Mouse (Mus musculus): ENCODE measurements around the gene Olfr142. TPM values are rescaled to one million over a fixed set of nuclear protein-coding genes. Genes with fewer than 3 reads are reported as not detected.
"Not testable (repeated sequence)": the region's sequence is repeated elsewhere in the genome, so short reads cannot be mapped to it uniquely, and the experiment has no call there.

Gene Olfr142
- polyA plus RNA-seq (2012; rRNA removed) = not detected in 2 replicates
- not detected in 2 replicates for polyA plus RNA-seq (2014; fragmentation: Nextera tagmentation; extraction: Ambion mirVana)

DNA sequence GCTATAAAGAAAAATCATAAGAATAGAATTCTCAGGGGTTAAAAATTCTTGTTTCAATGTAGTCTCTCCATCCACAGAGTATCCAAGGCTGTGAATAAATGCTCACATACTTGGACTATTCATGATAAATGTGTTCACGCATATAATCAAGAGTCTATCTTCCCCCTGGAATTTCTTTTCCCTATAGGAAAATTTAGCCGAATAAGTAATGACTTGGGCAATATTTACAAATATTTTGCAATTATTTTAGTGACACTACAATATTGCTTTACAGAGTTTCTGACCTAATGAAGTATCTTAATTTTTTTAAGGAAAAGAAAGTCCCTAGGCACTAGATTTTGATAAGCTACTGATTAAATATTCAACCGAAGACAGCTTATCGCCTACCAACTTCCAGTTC, at the start of gene Olfr142:
Gene Olfr142, minus strand, starts transcription at position 101 of the 400 bp plus-strand sequence.
- no peak within 1 kb of the TSS for H3K9ac ChIP-seq (replicated peaks)
- no peaks in the 10 kb centered on the region for H3K9me3 ChIP-seq (ENCODE audit: control insufficient read depth, low read length)
- no peaks in the 10 kb centered on the region for H3K4me1 ChIP-seq (replicated peaks; ENCODE audit: control insufficient read depth in 2 of 2, insufficient read depth in 2 of 2, low read length in 1 of 2)
- no peaks in the 10 kb centered on the region for H3K36me3 ChIP-seq (replicated peaks; ENCODE audit: control insufficient read depth, insufficient read depth, low read depth)
- H3K27ac ChIP-seq = no peak within 1 kb of the TSS
- ATAC-seq (ENCODE audit: insufficient read depth) (no peak), DNase-seq (ENCODE audit: low read depth in 3 of 3, low spot score in 3 of 3) (no peak)
- 69% methylated on average over 4 of the region's 4 CpGs for WGBS (ENCODE audit: insufficient replicate concordance)
- no peaks in the 10 kb centered on the region for H3K27me3 ChIP-seq (ENCODE audit: control insufficient read depth, insufficient read depth, low read length)
- no peak for TF ChIP-seq EP300 (IDR thresholded peaks at IDR 0.05; ENCODE audit: low read depth)
- no peak for TF ChIP-seq CTCF (IDR thresholded peaks at IDR 0.05; ENCODE audit: low read depth)
- H3K4me3 ChIP-seq (ENCODE audit: insufficient read depth in 1 of 2, low read depth in 2 of 2, low read length in 2 of 2) = no peak within 1 kb of the TSS
- no peak within 1 kb of the TSS for H3K4me2 ChIP-seq (ENCODE audit: low read depth)

DNA sequence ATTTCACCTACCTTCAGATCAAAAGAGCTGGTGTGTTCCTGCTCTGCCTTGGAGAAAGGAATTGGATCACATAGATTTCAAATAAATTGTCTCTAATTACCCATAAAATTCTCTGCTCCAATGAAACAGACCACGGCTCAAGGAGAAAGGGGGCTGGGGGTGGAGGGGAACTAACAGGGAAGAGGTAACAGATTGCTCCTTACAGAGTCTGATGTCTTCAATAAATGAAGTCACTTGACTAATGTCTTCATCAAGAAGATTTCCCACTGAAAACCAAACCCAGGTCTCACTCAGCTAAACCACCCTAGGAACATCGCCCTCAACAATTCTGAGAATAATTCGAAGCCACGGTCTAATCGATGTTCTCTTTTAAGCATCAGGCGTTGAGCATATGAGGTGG, 35.3 kb upstream of the Olfr142 start, which contains the start of gene Olfr1272:
Gene Olfr1272, minus strand, starts transcription at position 101 of the 400 bp plus-strand sequence.
- Histone ChIP-seq H3K4me3 (ENCODE audit: insufficient read depth in 1 of 2, low read depth in 2 of 2, low read length in 2 of 2) (no peak within 1 kb of the TSS), H3K4me2 (ENCODE audit: low read depth) (no peak within 1 kb of the TSS), H3K27ac (no peak within 1 kb of the TSS), H3K9ac (replicated peaks) (no peak within 1 kb of the TSS), H3K36me3 (replicated peaks; ENCODE audit: control insufficient read depth, insufficient read depth, low read depth) (no peaks in the 10 kb centered on the region), H3K27me3 (ENCODE audit: control insufficient read depth, insufficient read depth, low read length) (no peaks in the 10 kb centered on the region), H3K9me3 (ENCODE audit: control insufficient read depth, low read length) (no peaks in the 10 kb centered on the region), H3K4me1 (replicated peaks; ENCODE audit: control insufficient read depth in 2 of 2, insufficient read depth in 2 of 2, low read length in 1 of 2) (no peaks in the 10 kb centered on the region)
- DNase-seq (ENCODE audit: low read depth in 3 of 3, low spot score in 3 of 3) (no peak), ATAC-seq (ENCODE audit: insufficient read depth) (no peak)
- WGBS (ENCODE audit: insufficient replicate concordance) = 72% methylated on average over 6 of the region's 6 CpGs
- TF ChIP-seq CTCF (IDR thresholded peaks at IDR 0.05; ENCODE audit: low read depth) (no peak), EP300 (IDR thresholded peaks at IDR 0.05; ENCODE audit: low read depth) (no peak)

DNA sequence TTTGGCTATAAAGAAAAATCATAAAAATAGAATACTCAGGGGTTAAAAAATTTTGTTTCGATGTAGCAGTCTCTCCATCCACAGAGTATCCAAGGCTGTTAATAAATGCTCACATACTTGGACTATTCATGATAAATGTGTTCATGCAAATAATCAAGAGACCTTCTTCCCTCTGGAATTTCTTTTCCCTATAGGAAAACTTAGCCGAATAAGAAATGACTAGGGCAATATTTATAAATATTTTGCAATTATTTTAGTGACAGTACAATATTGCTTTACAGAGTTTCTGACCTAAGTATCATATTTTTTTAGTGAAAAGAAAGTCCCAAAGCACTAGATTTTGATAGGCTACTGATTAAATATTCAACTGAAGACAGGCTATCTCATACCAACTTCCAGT, 13.5 kb upstream of the Olfr142 start, which contains the start of gene Olfr1271:
Gene Olfr1271, minus strand, starts transcription at position 101 of the 400 bp plus-strand sequence.
- Histone ChIP-seq H3K4me1 (replicated peaks; ENCODE audit: control insufficient read depth in 2 of 2, insufficient read depth in 2 of 2, low read length in 1 of 2) (no peaks in the 10 kb centered on the region), H3K9ac (replicated peaks) (no peak within 1 kb of the TSS), H3K4me2 (ENCODE audit: low read depth) (no peak within 1 kb of the TSS), H3K36me3 (replicated peaks; ENCODE audit: control insufficient read depth, insufficient read depth, low read depth) (no peaks in the 10 kb centered on the region), H3K9me3 (ENCODE audit: control insufficient read depth, low read length) (no peaks in the 10 kb centered on the region), H3K27me3 (ENCODE audit: control insufficient read depth, insufficient read depth, low read length) (no peaks in the 10 kb centered on the region), H3K27ac (no peak within 1 kb of the TSS), H3K4me3 (ENCODE audit: insufficient read depth in 1 of 2, low read depth in 2 of 2, low read length in 2 of 2) (no peak within 1 kb of the TSS)
- no peak for ATAC-seq (ENCODE audit: insufficient read depth)
- TF ChIP-seq EP300 (IDR thresholded peaks at IDR 0.05; ENCODE audit: low read depth) (no peak), CTCF (IDR thresholded peaks at IDR 0.05; ENCODE audit: low read depth) (no peak)
- WGBS (ENCODE audit: insufficient replicate concordance) = 61% methylated on average over 2 of the region's 2 CpGs
- DNase-seq (ENCODE audit: low read depth in 3 of 3, low spot score in 3 of 3) = no peak

DNA sequence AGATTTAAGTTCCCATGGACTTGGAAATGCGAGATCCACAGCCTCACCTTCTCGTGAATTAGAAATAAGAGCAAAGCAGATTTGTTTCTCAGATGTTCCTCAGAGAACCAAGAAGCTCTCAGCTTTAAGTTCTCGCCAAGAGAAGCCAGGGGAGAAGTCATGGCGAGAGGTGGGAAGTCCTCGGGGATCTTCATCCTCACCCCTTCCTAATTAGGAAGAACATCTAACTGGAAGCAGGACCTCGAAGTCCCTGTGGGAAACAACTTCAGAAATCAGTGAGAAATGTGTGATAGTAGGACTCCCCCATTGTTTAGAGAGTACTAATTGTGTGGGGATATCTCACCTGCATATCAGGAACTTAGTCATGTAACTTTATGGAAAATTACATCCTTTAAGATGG, 33.0 kb downstream of the Olfr142 start, which contains the start of gene Olfr1506:
Gene Olfr1506, minus strand, starts transcription at position 101 of the 400 bp plus-strand sequence.
- not testable (repeated sequence) for H3K4me2 ChIP-seq (ENCODE audit: low read depth); H3K9me3 ChIP-seq (ENCODE audit: control insufficient read depth, low read length); H3K27me3 ChIP-seq (ENCODE audit: control insufficient read depth, insufficient read depth, low read length); H3K9ac ChIP-seq (replicated peaks); DNase-seq (ENCODE audit: low read depth in 3 of 3, low spot score in 3 of 3); H3K27ac ChIP-seq; H3K4me3 ChIP-seq (ENCODE audit: insufficient read depth in 1 of 2, low read depth in 2 of 2, low read length in 2 of 2); ATAC-seq (ENCODE audit: insufficient read depth); H3K4me1 ChIP-seq (replicated peaks; ENCODE audit: control insufficient read depth in 2 of 2, insufficient read depth in 2 of 2, low read length in 1 of 2); H3K36me3 ChIP-seq (replicated peaks; ENCODE audit: control insufficient read depth, insufficient read depth, low read depth)
- WGBS (ENCODE audit: insufficient replicate concordance) = no CpG with 5 or more reads among the region's 6 CpGs

Other genes starting within 250 kb of the Olfr142 start
- not detected in 2 replicates for gene Olfr1263, start 245.5 kb downstream of the Olfr142 start, polyA plus RNA-seq (2012; rRNA removed)
- not detected in 2 replicates for gene Olfr1263, start 245.5 kb downstream of the Olfr142 start, polyA plus RNA-seq (2014; fragmentation: Nextera tagmentation; extraction: Ambion mirVana)
- not detected in 2 replicates for gene Olfr1264, start 232.0 kb downstream of the Olfr142 start, polyA plus RNA-seq (2012; rRNA removed)
- not detected in 2 replicates for gene Olfr1264, start 232.0 kb downstream of the Olfr142 start, polyA plus RNA-seq (2014; fragmentation: Nextera tagmentation; extraction: Ambion mirVana)
- not detected in 2 replicates for gene Olfr1265, start 222.3 kb downstream of the Olfr142 start, polyA plus RNA-seq (2012; rRNA removed)
- not detected in 2 replicates for gene Olfr1265, start 222.3 kb downstream of the Olfr142 start, polyA plus RNA-seq (2014; fragmentation: Nextera tagmentation; extraction: Ambion mirVana)
- gene Olfr140, start 194.0 kb downstream of the Olfr142 start, polyA plus RNA-seq (2012; rRNA removed) = not detected in 2 replicates
- not detected in 2 replicates for gene Olfr140, start 194.0 kb downstream of the Olfr142 start, polyA plus RNA-seq (2014; fragmentation: Nextera tagmentation; extraction: Ambion mirVana)
- gene Olfr1269, start 136.2 kb downstream of the Olfr142 start, polyA plus RNA-seq (2012; rRNA removed) = not detected in 2 replicates
- not detected in 2 replicates for gene Olfr1269, start 136.2 kb downstream of the Olfr142 start, polyA plus RNA-seq (2014; fragmentation: Nextera tagmentation; extraction: Ambion mirVana)
- not detected in 2 replicates for gene Olfr32, start 115.3 kb downstream of the Olfr142 start, polyA plus RNA-seq (2012; rRNA removed)
- not detected in 2 replicates for gene Olfr32, start 115.3 kb downstream of the Olfr142 start, polyA plus RNA-seq (2014; fragmentation: Nextera tagmentation; extraction: Ambion mirVana)
- gene Olfr1270, start 104.5 kb downstream of the Olfr142 start, polyA plus RNA-seq (2012; rRNA removed) = not detected in 2 replicates
- gene Olfr1270, start 104.5 kb downstream of the Olfr142 start, polyA plus RNA-seq (2014; fragmentation: Nextera tagmentation; extraction: Ambion mirVana) = not detected in 2 replicates
- gene Olfr1506, start 33.1 kb downstream of the Olfr142 start, polyA plus RNA-seq (2012; rRNA removed) = not detected in 2 replicates
- not detected in 2 replicates for gene Olfr1506, start 33.1 kb downstream of the Olfr142 start, polyA plus RNA-seq (2014; fragmentation: Nextera tagmentation; extraction: Ambion mirVana)
- gene Olfr1271, start 13.4 kb upstream of the Olfr142 start, polyA plus RNA-seq (2012; rRNA removed) = not detected in 2 replicates
- not detected in 2 replicates for gene Olfr1271, start 13.4 kb upstream of the Olfr142 start, polyA plus RNA-seq (2014; fragmentation: Nextera tagmentation; extraction: Ambion mirVana)
- not detected in 2 replicates for gene Olfr1272, start 35.2 kb upstream of the Olfr142 start, polyA plus RNA-seq (2012; rRNA removed)
- not detected in 2 replicates for gene Olfr1272, start 35.2 kb upstream of the Olfr142 start, polyA plus RNA-seq (2014; fragmentation: Nextera tagmentation; extraction: Ambion mirVana)
- not detected in 2 replicates for gene Gm13769, start 64.6 kb upstream of the Olfr142 start, polyA plus RNA-seq (2012; rRNA removed)
- gene Gm13769, start 64.6 kb upstream of the Olfr142 start, polyA plus RNA-seq (2014; fragmentation: Nextera tagmentation; extraction: Ambion mirVana) = not detected in 2 replicates
- gene Olfr1274-ps, start 141.1 kb upstream of the Olfr142 start, polyA plus RNA-seq (2012; rRNA removed) = not detected in 2 replicates
- not detected in 2 replicates for gene Olfr1274-ps, start 141.1 kb upstream of the Olfr142 start, polyA plus RNA-seq (2014; fragmentation: Nextera tagmentation; extraction: Ambion mirVana)